Mouse (Mus musculus): ENCODE results near the gene Plcb3.

The Plcb3 gene

DNA sequence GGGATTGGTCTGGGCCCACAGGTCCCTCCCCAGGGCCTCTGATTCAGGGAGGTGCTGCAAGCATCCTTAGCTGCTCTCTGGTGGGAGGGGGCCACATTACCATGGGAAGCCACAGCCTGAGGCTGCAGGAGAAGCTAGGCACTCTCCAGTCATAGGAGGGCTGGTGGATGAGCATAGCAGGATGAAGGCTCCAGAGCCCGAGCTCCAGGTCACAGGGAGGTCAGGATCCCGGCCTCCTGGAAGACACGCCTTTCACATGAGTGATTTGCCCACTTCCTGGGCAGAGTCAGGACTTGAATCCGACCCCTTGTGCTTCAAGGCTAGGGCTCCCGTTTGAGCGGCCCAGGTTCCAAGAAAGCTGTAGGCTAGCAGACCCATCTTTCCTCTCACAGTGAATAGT is 4.6 kb downstream of the Plcb3 start:
- in situ Hi-C loops (cut with MboI, MseI), result loop anchor here (10.0 kb wide), 1 partner anchor 897 kb away; the partner anchor contains the start of gene Vps51

DNA sequence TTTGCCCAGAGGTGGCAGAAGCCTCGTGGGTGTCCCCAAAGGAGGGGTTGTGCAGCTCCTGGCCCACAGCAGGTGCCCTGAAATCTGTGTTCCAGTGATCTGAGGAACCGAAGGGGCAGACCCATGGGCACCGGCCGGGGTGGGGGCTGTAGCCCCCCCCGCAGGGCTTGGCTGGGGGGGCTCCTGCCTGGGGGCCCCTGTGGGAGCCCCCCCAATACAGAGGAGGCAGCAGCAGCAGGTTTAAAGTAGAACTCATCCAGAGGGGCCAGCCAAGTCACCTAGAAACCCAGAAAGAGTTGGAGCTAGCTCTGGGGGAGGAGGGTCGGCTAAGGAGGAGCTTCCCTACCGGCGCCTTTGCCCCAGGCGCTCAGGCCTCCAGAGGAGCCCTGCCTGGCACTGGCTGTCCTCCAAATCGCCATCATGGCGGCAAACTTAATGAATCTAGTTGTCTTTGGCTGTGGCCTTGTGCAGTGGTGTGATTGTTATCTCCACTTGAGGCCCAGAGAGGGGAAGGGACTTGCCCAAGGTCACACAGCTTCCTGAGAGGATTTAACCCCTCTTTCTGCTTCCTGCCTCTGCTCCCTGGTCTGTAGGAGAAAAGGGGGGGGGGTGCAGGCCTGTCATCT is 5.7 kb downstream of the Plcb3 start:
- in situ Hi-C loops (cut with MboI, MseI), result loop anchor here (10.0 kb wide), 1 partner anchor 896 kb away; the partner anchor contains the start of gene Vps51

DNA sequence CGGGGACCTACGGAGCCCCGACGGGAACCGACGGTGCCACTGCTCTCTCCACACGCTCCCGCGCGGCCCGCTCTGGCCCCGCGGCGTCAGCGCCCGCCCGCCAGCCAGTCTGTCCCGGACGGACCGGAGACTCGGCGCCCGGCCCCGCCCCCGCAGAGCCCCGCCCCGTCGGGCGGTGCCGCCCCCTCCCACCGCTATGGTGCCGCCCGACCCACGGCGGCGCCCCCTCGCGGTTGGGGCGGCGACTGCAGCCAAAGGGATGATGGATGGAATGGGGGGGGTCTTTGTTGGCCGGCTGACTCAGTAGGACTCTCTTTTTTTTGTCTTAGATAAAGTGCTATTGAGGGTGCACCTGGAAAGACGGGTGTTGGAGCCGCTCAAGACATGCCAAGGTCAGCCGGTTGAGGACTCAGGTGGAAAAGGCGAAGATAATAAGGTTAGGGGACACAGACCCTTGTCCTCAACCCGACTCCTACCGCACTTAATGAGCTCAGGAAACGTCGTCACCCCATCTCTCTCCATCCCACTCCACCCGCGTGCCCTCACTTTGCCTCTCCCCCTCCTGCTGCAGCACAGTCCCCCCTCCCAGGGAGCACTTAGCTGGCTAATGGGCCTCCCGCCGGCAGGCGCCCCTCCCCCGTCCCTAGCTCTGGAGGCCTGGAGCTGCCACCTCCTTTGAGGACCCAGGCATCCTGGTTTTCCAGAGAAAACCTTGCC is 6.4 kb downstream of the Plcb3 start:
- in situ Hi-C loops (cut with MboI, MseI), result loop anchor here (10.0 kb wide), 1 partner anchor 895 kb away; the partner anchor contains the start of gene Vps51

DNA sequence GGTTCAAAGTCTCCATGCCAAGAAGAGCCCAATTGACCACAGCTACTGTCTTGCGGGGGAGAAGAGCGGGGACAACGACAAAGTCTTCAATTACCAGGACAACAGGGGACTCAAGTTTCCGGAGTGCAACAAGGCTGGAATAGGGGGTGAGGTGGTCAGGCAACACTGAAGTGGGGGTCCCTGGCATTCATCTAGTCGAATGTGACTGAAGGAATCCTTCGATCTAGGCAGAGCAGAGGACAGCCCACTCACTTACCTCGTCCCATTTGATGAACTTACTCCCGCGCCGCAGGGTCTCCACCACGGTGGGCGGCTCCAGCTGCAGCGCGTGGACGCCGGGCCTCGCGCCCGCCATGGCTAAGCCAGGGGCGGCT is 7.0 kb downstream of the Plcb3 start:
- in situ Hi-C loops (cut with MboI, MseI), result no loop called here

DNA sequence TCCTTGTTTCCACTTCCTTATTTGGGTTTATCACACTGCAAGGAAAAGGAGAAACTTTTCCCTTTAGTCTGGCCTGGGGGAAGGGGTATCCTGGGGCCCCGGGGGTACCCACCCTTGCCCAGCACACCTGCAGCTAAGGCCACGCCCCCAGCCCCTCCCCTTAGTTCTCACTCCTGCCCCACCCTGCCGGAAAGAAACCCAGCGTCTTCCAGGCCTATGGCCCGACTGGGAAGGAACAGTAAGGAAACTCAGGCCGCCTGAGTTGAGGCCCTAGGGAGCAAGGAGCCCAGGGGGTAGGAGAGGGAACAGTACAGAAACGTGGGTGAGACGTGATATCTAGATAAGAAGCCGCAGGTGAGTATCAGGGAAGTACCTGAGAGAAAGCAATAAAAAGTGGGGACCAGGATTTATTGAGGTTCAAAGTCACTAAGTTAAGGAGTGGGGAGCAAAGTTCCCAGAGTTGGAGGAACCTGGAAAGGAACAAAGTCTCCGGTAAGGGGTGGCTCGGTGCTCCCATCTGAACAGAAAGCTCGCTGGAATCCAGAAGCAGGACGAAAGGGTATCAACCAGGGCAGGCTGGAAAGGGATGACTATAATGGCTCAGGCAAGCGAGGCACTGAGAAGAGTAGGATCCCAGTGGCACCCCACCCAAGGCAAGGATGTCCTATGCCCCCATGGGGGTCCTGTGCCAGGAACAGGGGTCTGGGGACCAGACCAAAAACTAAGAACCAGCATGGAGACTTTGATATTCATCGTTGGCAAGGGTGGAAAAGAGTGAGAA is 7.6 kb downstream of the Plcb3 start:
- in situ Hi-C loops (cut with MboI, MseI), result no loop called here

DNA sequence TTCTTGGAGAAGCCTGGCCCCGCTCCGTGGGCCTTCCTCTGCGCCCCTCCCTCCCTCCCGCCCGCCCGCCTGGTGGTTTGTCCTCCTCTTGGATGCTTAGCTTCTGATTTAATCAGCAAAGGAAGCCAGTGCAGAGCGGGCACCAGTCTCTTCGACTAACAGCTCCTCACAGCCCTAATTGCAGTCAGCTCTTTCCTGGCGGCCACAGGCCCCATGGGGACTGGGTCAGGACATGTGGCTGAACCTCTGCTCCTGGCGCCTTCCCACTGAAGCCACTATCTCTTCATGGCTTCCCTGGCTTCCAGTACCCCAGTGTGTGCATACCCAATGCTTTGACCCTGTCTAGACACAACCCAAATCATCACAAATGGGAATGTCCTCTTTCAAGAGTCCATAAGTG is 19.8 kb downstream of the Plcb3 start:
- in situ Hi-C loops (cut with MboI, MseI), result loop anchor here (10.0 kb wide), 1 partner anchor 1312 kb away; no protein-coding TSS in a partner anchor

DNA sequence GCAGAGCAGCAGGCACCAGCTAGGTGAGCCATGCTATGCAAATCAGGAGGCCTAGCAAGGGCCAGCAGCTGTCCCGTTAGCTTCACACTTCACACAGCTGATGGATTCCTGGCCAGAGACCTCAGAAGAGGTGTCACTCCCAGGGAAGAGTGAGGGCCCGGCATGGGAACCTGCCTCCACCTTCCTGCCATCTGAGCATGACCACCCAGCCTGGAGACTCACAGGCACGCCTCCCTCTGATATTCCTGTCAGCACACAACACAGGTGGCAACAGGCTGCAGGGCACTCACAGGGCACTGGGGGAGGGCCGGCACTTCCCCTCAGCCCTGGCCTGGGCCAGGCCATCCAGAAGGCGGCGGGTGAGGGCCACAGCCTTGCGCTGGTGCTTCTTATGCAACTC is 20.8 kb downstream of the Plcb3 start:
- in situ Hi-C loops (cut with MboI, MseI), result loop anchor here (10.0 kb wide), 1 partner anchor 1311 kb away; no protein-coding TSS in a partner anchor

DNA sequence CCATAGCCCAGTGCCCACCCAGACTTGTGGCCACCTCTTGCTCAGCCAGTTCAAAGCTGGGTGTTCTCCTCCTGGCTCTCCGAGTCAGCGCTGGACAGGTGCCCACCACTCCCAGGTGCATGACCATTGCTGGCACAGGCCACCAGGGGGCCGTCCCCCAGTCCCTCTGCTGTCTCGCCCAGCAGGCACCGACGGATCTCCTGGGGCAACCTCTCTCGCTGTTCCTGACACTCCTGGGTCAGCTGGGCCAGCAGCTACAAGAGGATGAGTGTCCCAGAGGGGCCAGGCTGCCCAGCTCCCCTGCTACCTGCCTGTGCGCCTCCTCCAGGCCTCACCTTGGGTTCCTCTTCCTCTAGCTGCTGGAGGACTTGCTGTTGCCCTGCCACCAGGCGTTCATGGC is 22.2 kb downstream of the Plcb3 start:
- in situ Hi-C loops (cut with MboI, MseI), result loop anchor here (10.0 kb wide), 1 partner anchor 1309 kb away; no protein-coding TSS in a partner anchor

DNA sequence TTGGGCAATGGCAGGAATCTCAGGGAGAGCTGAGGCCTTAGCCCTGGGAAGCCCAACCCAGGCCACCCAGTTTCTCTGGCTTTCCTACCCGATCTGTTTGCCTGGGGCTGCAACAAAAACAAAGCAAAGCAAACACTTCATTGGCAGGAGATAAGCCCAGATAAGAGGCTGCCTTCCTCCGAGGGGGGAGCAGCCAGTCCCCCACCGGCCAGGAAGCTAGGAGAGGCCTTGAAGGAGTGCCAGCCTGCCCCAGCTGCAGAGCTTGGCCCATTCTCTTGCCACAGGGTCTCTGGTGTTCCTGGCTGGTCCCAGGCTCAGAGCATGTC is 23.6 kb downstream of the Plcb3 start:
- in situ Hi-C loops (cut with MboI, MseI), result loop anchor here (10.0 kb wide), 1 partner anchor 1308 kb away; no protein-coding TSS in a partner anchor

DNA sequence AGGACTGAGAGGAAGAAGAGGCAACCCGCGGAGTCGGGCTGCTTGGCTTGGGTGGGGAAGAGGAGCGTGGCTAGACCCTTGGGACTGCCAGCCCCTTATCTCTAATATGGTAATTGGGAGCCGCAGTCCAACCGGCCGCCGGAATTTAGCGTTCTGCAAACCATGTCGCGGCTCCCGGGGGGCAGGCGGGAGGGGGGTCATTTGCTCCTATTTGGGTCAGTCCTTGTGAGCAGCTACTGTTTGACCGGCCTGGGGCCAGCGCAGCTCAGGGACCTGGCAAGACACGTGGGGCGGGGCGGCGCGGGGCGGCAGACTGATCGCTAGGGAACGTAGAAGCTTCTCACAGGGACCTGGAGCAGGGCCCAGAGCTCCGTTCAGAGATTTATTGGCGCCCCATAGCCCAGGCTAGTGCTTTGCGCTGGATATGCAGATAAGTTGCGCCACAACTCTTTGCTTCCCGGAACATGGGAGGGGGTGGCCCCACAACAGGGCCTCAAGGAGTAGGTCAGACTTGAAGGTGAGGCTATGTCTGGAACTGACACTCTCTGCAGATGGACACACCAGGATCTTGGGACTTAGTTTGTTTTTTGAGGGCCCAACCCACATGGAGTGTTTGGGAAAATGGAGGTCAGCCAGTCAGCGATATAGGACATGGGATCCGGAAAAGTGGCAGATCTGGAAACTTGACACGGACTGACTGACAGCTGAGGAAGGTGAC is 24.1 kb downstream of the Plcb3 start:
- in situ Hi-C loops (cut with MboI, MseI), result loop anchor here (10.0 kb wide), 1 partner anchor 1307 kb away; no protein-coding TSS in a partner anchor

DNA sequence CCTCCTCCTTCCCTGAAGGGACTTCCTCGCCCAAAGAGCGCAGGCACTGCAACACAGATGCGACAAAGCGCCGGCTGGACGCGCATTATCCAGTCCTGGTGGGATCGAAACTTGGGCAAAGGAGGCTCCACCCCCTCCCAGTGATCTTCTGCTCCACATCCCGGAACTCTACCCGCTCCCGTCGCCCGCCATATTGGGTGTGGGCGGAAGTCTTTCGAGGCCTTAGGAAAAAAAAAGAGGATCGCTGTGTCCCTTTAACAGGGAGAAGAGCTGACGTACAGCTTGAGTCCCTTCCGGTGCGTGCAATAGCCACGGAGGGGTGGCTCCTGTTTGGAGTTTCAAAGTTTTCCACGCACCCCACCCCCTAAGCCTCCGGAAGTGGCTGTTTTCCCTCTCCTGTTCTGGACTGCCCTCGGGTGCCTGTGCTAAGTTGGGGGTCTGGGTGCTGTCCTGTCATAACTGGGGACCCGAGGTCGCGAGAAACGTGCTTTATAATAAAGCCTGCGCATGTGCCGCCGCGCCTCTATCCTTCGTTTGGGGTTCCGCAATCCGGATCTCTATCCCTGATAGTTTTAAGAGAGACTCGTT is 24.8 kb downstream of the Plcb3 start:
- in situ Hi-C loops (cut with MboI, MseI), result loop anchor here (10.0 kb wide), 1 partner anchor 1307 kb away; no protein-coding TSS in a partner anchor

DNA sequence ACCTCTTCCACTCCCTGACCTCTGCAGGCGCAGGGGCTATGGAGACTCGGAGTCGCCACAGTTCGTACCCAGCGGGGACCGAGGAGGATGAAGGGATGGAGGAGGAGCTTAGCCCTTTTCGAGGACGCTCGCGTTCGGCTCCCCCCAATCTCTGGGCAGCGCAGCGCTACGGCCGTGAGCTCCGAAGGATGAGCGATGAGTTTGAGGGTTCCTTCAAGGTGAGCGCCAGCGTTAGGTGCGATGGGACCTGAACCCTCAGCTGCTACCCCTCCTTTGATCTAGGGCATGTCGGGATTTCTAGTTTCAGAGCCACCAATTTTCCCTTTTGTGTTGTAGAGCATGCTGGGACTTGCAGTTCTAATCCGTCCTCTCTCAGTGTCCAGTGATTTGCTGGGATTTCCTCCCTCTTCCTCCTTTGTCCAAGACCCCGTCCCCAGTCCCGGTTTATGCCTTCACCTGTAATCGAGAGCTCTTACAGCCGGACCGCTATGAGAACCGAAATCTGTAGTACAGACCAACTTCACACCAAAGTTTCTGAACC is 25.6 kb downstream of the Plcb3 start:
- in situ Hi-C loops (cut with MboI, MseI), result loop anchor here (10.0 kb wide), 1 partner anchor 1306 kb away; no protein-coding TSS in a partner anchor

DNA sequence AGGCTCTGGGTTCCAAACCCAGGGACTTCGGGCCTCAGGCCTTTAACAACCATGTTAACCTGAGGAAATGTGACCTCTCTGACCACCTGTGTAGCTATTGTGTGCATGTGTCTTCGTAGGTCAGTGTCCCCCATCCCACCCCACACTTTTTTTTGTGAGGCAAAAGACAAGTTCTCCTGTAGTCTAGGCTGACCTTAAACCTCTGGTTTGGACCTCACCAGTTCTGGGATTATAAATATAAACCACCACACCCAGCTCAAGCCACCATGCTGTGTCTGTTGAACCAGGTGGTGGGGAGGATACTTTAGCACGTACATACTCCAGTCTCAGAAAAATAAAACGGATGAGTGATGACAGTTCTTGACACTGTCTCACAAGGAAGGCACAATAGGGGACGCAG is 26.3 kb downstream of the Plcb3 start:
- in situ Hi-C loops (cut with MboI, MseI), result loop anchor here (10.0 kb wide), 1 partner anchor 1305 kb away; no protein-coding TSS in a partner anchor

DNA sequence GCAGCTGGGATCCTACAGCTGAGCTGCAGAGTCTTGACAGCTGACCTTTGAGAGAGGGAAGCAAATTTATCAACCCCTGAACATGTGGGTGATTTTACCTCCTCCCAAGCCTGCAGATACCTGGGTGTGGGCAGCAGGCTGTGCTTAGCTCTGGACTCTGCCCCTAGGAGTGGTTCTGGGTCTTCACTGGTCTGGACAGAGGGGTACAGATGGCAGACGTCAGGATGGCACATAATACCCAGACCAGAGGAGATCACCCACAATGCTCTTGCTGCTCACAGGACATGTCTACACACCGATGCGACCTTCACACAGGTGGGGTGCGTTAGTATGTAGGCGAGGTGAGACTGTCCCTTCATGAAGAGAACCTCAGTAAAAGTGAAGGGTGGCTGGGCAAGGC is 26.7 kb downstream of the Plcb3 start:
- in situ Hi-C loops (cut with MboI, MseI), result no loop called here

DNA sequence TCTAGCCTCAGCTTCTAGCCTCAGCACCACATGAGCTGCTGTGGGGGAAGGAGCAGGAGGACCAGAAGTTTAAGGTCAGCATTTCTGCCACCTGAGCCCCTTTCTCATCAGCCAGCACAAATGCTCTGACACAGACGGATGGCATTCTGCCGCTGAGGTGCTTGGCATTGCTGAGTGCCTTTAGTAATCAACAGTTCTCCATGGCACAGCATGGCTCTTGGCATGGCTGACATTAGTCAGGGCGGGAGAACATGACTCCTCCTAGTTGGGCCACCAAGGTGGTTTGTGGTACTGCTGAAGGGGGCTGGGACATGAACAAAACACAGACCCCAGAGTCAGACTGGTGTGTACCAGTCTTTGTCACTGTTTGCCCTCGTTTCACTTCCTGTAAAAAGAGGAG is 28.1 kb downstream of the Plcb3 start:
- in situ Hi-C loops (cut with MboI, MseI), result no loop called here

DNA sequence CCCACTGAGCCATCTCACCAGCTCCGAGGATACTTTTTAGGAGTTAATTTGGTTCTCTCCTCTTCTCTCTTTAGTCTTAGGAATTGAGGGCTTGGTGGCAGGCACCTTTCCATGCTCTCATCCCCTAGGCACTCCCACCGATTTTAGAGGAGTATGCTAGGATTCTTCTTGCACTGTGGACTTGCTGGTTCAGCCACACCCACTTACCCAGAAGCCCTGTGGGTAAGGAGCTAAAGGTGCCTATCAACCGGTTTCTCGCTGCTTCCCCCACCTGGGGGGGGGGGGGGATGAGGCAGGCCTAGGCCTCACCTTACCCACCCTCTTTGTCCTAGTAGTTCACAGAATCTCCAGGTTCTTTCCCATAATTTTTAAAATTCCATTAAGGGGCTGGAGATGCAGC is 28.5 kb downstream of the Plcb3 start:
- in situ Hi-C loops (cut with MboI, MseI), result no loop called here

DNA sequence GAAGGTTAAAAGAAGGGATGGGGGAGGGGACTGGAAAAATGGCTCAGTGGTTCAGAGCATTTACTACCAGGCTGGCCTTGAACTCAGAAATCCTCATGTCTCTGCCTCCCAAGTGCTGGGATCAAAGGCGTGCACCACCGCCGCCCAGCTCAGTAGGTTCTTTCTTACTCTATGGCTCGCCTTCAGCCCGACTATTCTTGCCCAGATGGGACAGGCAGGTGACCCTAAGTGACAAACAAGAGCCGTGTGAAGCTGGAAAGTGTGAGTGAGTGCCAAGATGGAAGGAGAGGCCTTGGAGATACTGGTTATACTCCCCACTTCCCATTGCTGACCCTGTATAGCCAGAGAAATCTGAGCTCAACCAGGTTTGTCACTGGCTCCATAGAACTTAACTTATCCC is 32.6 kb downstream of the Plcb3 start:
- in situ Hi-C loops (cut with MboI, MseI), result no loop called here

DNA sequence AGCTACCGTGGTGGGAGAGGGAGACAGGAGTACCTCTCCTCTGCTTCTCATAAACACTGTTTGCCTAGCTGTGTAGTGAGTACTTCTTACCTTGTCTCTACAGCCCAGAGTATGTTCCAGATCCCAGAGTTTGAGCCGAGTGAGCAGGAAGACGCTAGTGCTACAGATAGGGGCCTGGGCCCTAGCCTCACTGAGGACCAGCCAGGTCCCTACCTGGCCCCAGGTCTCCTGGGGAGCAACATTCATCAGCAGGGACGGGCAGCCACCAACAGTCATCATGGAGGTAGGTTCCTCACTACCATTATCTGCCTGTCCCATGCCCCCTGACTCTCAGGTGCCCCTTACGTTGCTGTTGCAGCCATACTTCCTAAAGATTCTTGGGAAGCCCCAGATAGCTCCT is 33.5 kb downstream of the Plcb3 start:
- in situ Hi-C loops (cut with MboI, MseI), result no loop called here

DNA sequence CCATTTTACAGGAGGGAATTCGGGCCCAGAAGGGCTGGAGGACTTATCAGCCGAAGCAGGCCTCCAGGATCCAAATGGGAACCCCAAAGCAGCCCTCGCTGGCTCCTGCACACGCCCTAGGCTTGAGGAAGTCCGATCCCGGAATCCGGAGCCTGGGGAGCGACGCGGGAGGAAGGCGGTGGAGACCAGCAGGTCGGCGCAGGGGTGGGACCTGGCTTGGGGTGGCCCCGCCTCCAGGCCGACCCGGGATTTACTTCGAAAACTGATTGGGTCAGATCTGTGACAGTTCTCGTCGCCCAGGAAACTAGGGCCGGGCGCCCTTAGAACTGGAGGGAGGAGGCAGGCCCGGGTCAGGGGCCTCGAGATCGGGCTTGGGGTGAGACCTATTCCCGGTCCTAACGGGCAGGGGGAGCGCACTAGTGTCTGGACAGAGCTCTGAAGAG is 34.0 kb downstream of the Plcb3 start, which contains the start of gene Gpr137:
Gene Gpr137 (minus strand): TSS at position 232 of the 443 bp plus-strand sequence.
- in situ Hi-C loops (cut with MboI, MseI), result no loop called here

DNA sequence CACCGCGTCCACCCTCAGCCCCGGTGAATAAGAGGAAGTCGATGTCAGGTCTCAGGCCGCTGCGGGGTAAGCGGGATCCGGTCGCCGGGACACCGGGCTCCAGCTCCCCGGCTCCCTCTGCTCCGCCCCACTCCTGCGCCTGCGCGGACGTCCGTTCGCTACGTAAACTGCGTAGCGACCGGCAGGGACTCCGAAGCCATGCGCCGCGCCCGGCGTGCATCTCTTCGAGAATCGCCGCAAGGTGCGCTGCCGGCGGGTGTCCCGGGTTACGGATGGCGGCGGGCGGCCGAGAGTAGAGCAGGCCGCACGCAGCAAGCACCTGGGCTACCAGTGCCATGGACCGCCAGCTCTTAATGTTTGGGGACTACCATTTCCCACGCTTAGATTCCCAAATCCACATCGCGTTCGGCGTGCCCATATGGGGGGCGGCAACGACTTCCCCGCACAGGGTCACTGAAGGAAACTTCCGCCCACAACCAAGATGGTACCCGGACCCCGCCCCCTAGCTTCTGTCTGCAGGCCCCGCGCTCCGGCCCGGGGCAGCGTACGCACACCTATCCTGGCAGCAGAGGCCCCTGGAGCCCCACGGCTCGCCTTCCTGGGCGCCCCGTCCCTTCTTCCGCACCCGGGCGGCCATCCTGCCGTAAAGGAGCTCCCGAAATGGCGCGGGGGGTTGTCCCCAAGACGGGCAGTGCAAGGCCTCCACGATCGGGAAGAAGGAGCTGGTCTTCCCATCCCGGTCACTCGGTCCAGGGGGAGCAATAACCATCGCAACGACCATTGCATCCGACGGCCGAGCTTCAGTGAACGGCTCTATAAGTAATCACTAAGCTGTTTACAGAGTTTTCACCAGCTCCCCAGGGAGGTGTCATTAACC is 34.7 kb downstream of the Plcb3 start, which contains the start of gene Bad:
Gene Bad (plus strand): TSS at position 490 of the 877 bp plus-strand sequence.
- in situ Hi-C loops (cut with MboI, MseI), result no loop called here

Measured in regulatory T cell (primary cell).